Mouse (Mus musculus) liver, embryonic 11.5 days (tissue): ENCODE results near the gene Hdac1. TPM values are rescaled to one million over a fixed set of nuclear protein-coding genes. Genes with fewer than 3 reads are reported as not detected.

ENCODE experiments used
- ATAC-seq: fragments of 200-750 bp; cut with Nextera tagmentation; replicated peaks from 2 replicates; pipeline ENCODE4 v1.8.0; 2017; ENCODE audit warnings: moderate number of reproducible peaks, mild to moderate bottlenecking, moderate TSS enrichment, moderate library complexity; ENCODE audit not compliant: low FRiP score
- DNase-seq: peaks from one replicate; pipeline ENCODE4 v3.0.0-alpha.2; 2017; ENCODE audit warnings: low spot score
- H3K27ac ChIP-seq: fragments of 300-500 bp; sonication (generic); 2 replicates; pipeline ENCODE4 v1.5.1; 2014; ENCODE audit warnings: mild to moderate bottlenecking, low read depth, low read length, control low read depth
- H3K27me3 ChIP-seq: fragments of 300-500 bp; sonication (generic); replicated peaks from 2 replicates; pipeline ENCODE4 v1.6.1; 2014; ENCODE audit warnings: low read length, mixed read lengths; ENCODE audit not compliant: control insufficient read depth, insufficient read depth
- H3K36me3 ChIP-seq: fragments of 300-500 bp; sonication (generic); 2 replicates; pipeline ENCODE4 v1.6.1; 2014; ENCODE audit warnings: mild to moderate bottlenecking, low read length, moderate library complexity, mixed read lengths; ENCODE audit not compliant: control insufficient read depth, insufficient read depth
- H3K4me1 ChIP-seq: fragments of 300-500 bp; sonication (generic); replicated peaks from 2 replicates; pipeline ENCODE4 v1.6.1; 2014; ENCODE audit warnings: low read length, mixed read lengths; ENCODE audit not compliant: control insufficient read depth, insufficient read depth
- H3K4me2 ChIP-seq: fragments of 300-500 bp; sonication (generic); 2 replicates; pipeline ENCODE4 v1.6.1; 2014; ENCODE audit warnings: mild to moderate bottlenecking, control low read depth, moderate library complexity
- H3K4me3 ChIP-seq: fragments of 300-500 bp; sonication (generic); 2 replicates; pipeline ENCODE4 v1.5.1; 2014; ENCODE audit warnings: low read depth, low read length, control low read depth
- H3K9ac ChIP-seq: fragments of 300-500 bp; sonication (generic); 2 replicates; pipeline ENCODE4 v1.6.1; 2014; ENCODE audit warnings: low read depth, low read length, control low read depth
- H3K9me3 ChIP-seq: fragments of 300-500 bp; sonication (generic); 2 replicates; pipeline ENCODE4 v1.6.1; 2016; ENCODE audit warnings: low read length, inconsistent platforms, mixed read lengths; ENCODE audit not compliant: control insufficient read depth
- WGBS: fragments of 180-500 bp; shearing (Covaris S2); extraction: QIAGEN DNeasy Blood & Tissue Kit; methylation state at CpG from one replicate; pipeline ENCODE4 v1.1.7; 2014; 5-methylcytosine and 5-hydroxymethylcytosine counted together
- polyA plus RNA-seq: library from polyadenylated mRNA; unstranded; fragments of >200 nt; fragmentation: Nextera tagmentation; extraction: Ambion mirVana; gene quantifications from 2 replicates; pipeline ENCODE4 v1.2.1, GENCODE M21; 2014

Hdac1 gene
- polyA plus RNA-seq, 1 experiment from 2014 or later: 215 TPM

DNA sequence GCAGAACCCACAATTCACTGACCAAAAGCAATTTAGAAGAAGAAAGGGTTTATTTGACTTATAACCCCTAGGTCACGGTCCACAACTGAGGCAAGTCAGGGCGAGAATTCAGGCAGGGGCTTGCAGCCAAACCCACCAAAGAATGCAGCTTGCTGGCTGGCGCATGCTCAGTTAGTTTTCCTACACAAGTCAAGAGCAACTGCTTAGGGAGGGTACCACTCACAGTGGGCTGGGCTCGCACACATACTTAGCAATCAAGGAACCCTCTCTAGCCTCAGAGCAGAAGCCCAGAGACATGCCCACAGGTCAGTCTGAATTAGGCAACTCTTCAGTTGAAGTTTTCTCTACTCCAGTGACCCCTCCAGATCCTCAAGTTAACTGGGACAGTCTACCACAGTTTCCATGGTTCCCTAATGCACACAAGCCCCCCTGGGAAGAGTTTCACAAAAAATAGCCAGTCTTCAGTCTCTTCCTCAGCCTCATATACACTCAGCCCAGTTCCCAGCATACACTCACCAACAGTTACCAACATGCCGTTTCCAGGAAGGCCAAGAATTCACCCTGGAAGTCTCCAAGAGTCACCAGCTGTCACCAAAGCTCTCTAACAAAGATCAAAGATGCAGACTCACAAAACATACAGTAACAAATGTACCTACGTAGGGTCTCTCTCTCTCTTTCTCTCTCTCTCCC lies 31.6 kb downstream of the Hdac1 start:
- Histone ChIP-seq H3K27ac (no peak overlapping the region), H3K4me1 (peaks cover 11% of the 10 kb centered on the region), H3K4me3 (no peak overlapping the region), H3K27me3 (peaks cover 3% of the 10 kb centered on the region; the same call in 1 of the 2 replicates), H3K36me3 (no peaks in the 10 kb centered on the region), H3K9ac (no peak overlapping the region), H3K9me3 (no peaks in the 10 kb centered on the region), H3K4me2 (no peak overlapping the region)
- WGBS: 68% methylated on average over 6 of the region's 6 CpGs
- DNase-seq: no peak
- ATAC-seq: no peak

DNA sequence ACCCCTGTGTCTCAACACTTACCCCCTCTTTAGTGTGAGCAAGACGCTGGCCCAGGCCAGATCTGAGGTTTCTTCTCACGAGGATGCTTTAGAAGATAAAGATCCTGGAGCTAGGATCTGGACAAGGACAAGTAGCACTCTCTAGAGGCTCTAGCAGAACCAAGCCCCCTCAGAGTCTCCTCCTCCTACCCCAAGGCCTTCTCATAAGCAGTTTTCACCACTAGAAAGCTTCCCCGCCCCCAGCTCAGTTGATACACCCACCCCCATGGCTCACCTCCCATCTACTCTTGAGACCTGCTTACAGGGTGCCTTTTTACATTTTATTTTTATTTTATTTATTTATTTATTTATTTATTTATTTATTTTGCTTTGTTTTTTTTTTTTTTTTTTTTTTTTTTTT lies 32.9 kb downstream of the Hdac1 start:
- Histone ChIP-seq H3K9ac (no peak overlapping the region), H3K27me3 (peaks cover 3% of the 10 kb centered on the region; the same call in 1 of the 2 replicates), H3K36me3 (no peaks in the 10 kb centered on the region), H3K27ac (no peak overlapping the region), H3K4me1 (peaks cover 11% of the 10 kb centered on the region), H3K4me2 (no peak overlapping the region), H3K4me3 (no peak overlapping the region), H3K9me3 (no peaks in the 10 kb centered on the region)
- ATAC-seq: no peak
- DNase-seq: no peak
- WGBS: 51% methylated on average over 3 of the region's 3 CpGs

DNA sequence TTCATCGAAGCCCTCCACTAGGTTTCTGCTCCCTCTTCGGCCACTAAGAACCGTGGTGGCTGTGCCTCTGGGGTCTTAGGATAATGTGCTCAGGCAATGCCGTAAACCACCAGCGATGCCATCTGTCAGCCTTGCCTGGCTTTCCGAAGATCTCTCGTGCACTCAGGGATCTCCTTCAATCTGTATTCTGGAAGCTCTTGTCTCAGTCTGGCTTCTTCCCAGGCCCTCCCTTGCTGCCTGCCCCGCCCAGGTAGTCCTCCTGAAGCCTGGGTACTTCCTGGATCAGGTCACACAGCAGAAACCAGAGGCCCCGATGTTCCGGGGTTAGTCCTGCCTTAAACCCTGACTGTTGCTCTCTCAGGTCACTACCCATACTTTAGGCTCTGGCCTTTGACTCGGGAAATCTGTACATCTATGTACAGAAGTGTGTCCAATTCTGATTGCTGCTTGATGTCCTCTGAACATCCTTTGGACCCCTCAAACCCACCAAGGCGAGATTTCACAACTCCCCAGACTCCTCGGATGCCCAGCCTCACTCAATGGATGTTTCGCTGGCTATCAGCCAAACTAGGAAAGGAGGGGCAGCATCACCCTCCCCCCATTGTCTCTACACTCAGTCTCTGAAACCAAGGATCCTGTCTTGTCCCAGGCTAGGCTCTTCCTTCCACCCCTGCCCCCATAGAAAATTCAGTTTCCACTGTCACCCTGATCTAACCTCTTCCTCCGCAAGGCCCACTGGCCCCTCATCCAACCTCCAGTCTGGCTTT lies 33.5 kb downstream of the Hdac1 start:
- Histone ChIP-seq H3K4me3 (no peak overlapping the region), H3K27ac (no peak overlapping the region), H3K9me3 (no peaks in the 10 kb centered on the region), H3K9ac (no peak overlapping the region), H3K27me3 (peaks cover 3% of the 10 kb centered on the region; the same call in 1 of the 2 replicates), H3K4me1 (peaks cover 15% of the 10 kb centered on the region), H3K36me3 (no peaks in the 10 kb centered on the region), H3K4me2 (no peak overlapping the region)
- WGBS: 58% methylated on average over 15 of the region's 15 CpGs
- DNase-seq (no peak), ATAC-seq (no peak)

DNA sequence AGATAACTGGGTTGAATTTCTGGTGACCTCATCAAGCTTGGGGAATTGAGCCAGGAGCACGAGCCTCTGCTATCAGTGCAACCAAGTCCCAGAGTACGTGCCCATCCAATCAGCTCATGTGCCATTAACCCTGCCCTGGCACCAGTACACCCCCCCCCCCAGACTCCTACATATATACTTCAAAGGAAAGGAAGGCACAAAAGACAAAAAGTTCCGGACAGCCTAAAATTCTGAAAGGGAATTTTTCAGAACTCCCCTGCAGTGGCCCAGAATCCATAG lies 34.3 kb downstream of the Hdac1 start:
- Histone ChIP-seq H3K4me1 (peaks cover 18% of the 10 kb centered on the region), H3K4me3 (no peak overlapping the region), H3K9ac (no peak overlapping the region), H3K27me3 (peaks cover 3% of the 10 kb centered on the region; the same call in 1 of the 2 replicates), H3K36me3 (no peaks in the 10 kb centered on the region), H3K4me2 (no peak overlapping the region), H3K9me3 (no peaks in the 10 kb centered on the region), H3K27ac (no peak overlapping the region)
- no peak for ATAC-seq
- WGBS: 53% methylated on average over 3 of the region's 3 CpGs
- DNase-seq: no peak

DNA sequence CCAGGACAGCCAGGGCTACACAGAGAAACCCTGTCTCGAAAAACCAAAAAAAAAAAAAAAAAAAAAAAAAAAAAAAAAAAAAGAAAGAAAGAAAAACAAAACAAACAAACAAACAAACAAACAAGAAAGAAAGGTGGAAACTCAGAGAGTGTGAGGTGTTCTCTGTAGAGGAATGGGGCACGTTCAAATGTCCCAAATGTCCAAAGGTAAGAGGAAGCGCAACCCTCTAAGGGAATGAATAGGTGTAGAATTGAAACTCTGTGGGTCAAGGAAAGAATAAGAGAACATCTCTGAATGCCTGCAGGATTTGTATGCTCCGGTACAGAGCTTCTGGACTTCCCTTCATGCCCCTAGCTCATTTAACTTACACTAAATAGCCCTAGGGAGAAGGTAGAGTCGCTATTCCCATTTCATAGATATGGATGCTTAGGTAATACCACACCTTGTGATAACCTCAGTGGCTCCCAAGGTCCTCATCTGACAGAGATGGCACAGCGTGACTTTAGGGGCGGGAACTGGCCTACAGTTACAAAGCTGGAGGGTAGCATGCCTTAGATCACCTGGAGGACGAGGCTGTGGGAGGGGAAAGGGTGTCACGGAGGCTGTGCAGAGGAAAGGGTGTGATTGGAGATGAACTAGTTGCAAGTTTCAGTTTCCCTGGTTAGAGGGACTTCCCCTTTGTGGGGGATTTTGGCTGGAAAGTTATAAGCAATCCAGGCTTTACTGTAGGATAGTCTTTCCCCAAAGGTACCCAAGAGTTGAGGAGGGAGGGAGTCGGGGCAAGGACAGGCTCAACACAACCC lies 34.9 kb downstream of the Hdac1 start:
- no peak overlapping the region for H3K4me3 ChIP-seq
- H3K9ac ChIP-seq: no peak overlapping the region
- H3K27me3 ChIP-seq: no peaks in the 10 kb centered on the region
- no peak for ATAC-seq
- no peak overlapping the region for H3K4me2 ChIP-seq
- H3K4me1 ChIP-seq: peaks cover 17% of the 10 kb centered on the region
- no peak for DNase-seq
- no peak overlapping the region for H3K27ac ChIP-seq
- H3K9me3 ChIP-seq: no peaks in the 10 kb centered on the region
- WGBS: 52% methylated on average over 9 of the region's 10 CpGs
- no peaks in the 10 kb centered on the region for H3K36me3 ChIP-seq

DNA sequence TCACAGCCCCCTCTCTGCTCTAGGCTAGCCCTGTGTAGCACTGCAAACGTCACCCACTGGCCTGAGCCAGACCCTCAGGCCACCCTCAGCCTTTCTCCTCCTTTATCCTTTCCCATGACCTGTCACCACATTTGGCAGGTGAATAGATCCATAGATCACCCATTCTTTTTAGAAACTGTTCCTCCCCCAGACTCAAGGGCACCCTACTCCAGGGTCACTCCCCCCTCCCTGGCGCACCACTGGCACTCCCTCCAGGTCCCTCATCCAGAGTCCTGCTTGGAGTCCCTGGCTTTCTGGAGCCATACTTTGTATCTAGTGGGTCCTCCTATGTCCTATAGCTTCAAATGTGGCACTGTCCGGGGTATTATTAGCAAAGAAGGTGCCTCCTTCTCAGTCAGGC lies 37.0 kb downstream of the Hdac1 start:
- Histone ChIP-seq H3K9me3 (no peaks in the 10 kb centered on the region), H3K4me3 (no peak overlapping the region), H3K27ac (no peak overlapping the region), H3K4me2 (no peak overlapping the region), H3K4me1 (peaks cover 23% of the 10 kb centered on the region), H3K27me3 (no peaks in the 10 kb centered on the region), H3K36me3 (no peaks in the 10 kb centered on the region), H3K9ac (no peak overlapping the region)
- DNase-seq (no peak), ATAC-seq (no peak)
- WGBS: 78% methylated on average over 3 of the region's 3 CpGs

DNA sequence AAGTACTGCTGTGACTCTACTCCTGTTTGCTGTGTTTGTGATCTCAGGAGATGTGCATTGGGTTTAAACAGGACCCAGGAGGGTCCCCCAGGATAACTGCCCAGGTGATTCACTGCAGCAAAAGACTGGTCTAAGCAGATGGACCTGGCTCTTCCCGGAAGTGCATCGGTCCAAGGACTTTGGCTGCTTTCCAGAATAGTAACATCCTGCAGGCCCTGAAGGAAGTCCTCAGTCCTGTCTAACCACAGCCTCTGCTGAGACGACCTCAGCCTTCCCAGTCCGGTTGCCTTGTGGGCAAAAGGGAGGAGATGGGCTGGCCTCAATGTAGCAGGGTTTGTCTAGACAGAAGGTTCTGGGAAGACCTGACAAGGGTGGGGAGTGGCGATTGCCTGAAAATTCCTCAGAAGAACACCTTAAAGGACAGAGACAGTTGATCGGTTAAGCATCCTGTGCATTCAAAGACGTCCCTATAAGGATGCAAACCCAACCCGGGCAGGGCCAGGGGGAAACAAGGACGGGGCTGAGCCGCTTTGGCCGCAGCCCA lies 39.5 kb downstream of the Hdac1 start:
- Histone ChIP-seq H3K4me1 (peaks cover 33% of the 10 kb centered on the region), H3K4me2 (no peak overlapping the region), H3K36me3 (no peaks in the 10 kb centered on the region), H3K9me3 (no peaks in the 10 kb centered on the region), H3K9ac (no peak overlapping the region), H3K27ac (no peak overlapping the region), H3K27me3 (no peaks in the 10 kb centered on the region), H3K4me3 (no peak overlapping the region)
- ATAC-seq (no peak), DNase-seq (no peak)
- 61% methylated on average over 11 of the region's 11 CpGs for WGBS

DNA sequence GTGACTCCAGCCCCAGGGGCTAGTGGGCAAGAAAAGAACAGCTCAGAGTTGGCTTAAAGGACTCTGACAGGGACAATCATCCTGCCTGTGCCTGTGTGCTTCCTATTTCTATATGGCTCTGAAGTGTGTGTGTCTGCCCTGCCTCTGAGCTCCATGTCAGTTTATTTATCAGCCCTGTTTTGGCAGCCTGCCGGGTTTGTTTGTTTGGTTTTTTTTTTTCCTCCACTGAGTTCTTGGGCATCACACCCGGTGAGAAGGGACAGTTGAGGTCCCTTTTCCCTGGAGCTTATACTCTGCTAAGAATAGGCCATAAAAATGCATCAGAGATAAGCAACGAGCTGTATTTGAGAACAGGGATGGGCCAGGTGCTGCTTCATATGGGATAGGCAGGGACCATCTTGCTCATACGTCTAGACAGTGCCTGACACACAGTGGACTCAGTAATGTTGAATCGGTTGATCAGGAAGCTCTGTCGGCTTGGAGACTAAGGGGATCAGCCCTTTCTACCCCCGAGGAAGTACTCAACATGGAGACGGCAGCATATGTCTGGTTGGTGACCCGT lies 40.1 kb downstream of the Hdac1 start:
- no peak for DNase-seq
- Histone ChIP-seq H3K36me3 (no peaks in the 10 kb centered on the region), H3K9ac (no peak overlapping the region), H3K27me3 (no peaks in the 10 kb centered on the region), H3K4me3 (no peak overlapping the region), H3K27ac (no peak overlapping the region), H3K4me2 (no peak overlapping the region; the same call in 1 of the 2 replicates), H3K4me1 (peaks cover 31% of the 10 kb centered on the region), H3K9me3 (no peaks in the 10 kb centered on the region)
- 45% methylated on average over 9 of the region's 9 CpGs for WGBS
- no peak for ATAC-seq
